Mouse (Mus musculus) T-helper 17 cell (primary cell): Measurements from ENCODE around the gene Gm3476.
"Not testable (repeated sequence)": the region's sequence is repeated elsewhere in the genome, so short reads cannot be mapped to it uniquely, and the experiment has no call there.

ENCODE experiments used
- in situ Hi-C, 2 experiments: fragments of 300-600 bp; cut with MboI, MseI; formaldehyde crosslinking; loops; 1 replicate in 1 of 2; 2 replicates in 1 of 2; pipeline ENCODE4 v1.15.1; 2025; ENCODE audit warnings: high pct_unique_total_duplicates in 2 of 2

Gm3476 gene

GRCm38 (mm10) chr14:6125707-6126106, at the start of gene Gm3476:
Gene Gm3476 (minus strand): TSS chr14:6125807.
- in situ Hi-C loops = loop anchor here (25.0 kb wide), 2 partner anchors 1212 to 1612 kb away; partner anchors contain the start of gene Gm5797 (in 1 of the 2)

- in situ Hi-C loops = loop anchor here (25.0 kb wide), 2 partner anchors 826 to 1601 kb away; partner anchors contain the start of genes Gm3047 (in 1 of the 2) and Gm3542 (in 1 of the 2)
Measured at GRCm38 (mm10) chr14:6163538-6163937, 37.9 kb upstream of the Gm3476 start.

GRCm38 (mm10) chr14:6161085-6161484, 35.5 kb upstream of the Gm3476 start:
- in situ Hi-C loops = loop anchor here (25.0 kb wide), 2 partner anchors 824 to 1599 kb away; partner anchors contain the start of genes Gm3047 (in 1 of the 2) and Gm3542 (in 1 of the 2)

- in situ Hi-C loops = loop anchor here (25.0 kb wide), 2 partner anchors 329 to 1379 kb away; partner anchors contain the start of genes Gm3594 (in 1 of the 2) and Gm3752 (in 1 of the 2)
Measured at GRCm38 (mm10) chr14:6108272-6108925, 17.2 kb downstream of the Gm3476 start, which contains the start of gene Gm3468. Gene Gm3468 (minus strand): TSS chr14:6108665.

GRCm38 (mm10) chr14:6107500-6107899, 18.1 kb downstream of the Gm3476 start:
- in situ Hi-C loops = loop anchor here (25.0 kb wide), 2 partner anchors 330 to 1380 kb away; partner anchors contain the start of genes Gm3594 (in 1 of the 2) and Gm3752 (in 1 of the 2)

GRCm38 (mm10) chr14:6093842-6094241, 31.8 kb downstream of the Gm3476 start, which contains the start of gene Gm8206:
Gene Gm8206 (minus strand): TSS chr14:6093942.
- in situ Hi-C loops = not testable (repeated sequence)

- in situ Hi-C loops = loop anchor here in 1 of 2 experiments (5.0 to 10.0 kb wide), 3 partner anchors 1207 to 1976 kb away; partner anchors contain the start of genes Gm3115, Gm3159 and Gm3727
Measured at GRCm38 (mm10) chr14:6058167-6058566, 67.4 kb downstream of the Gm3476 start, which contains the start of gene Gm6337. Gene Gm6337 (minus strand): TSS chr14:6058267.
